Mouse (Mus musculus) hindbrain, embryonic 13.5 days (tissue): ENCODE results near the gene Tmem47. TPM values are rescaled to one million over a fixed set of nuclear protein-coding genes. Genes with fewer than 3 reads are reported as not detected.

Source experiments
- ATAC-seq: fragments of 200-750 bp; cut with Nextera tagmentation; 2 replicates; pipeline ENCODE4 v1.8.0; 2017; ENCODE audit warnings: moderate TSS enrichment; ENCODE audit not compliant: low FRiP score
- H3K27ac ChIP-seq: fragments of 300-500 bp; sonication (generic); 2 replicates; pipeline ENCODE4 v1.5.1; 2015; ENCODE audit warnings: inconsistent platforms, mild to moderate bottlenecking, moderate library complexity
- H3K27me3 ChIP-seq: fragments of 300-500 bp; sonication (generic); 2 replicates; pipeline ENCODE4 v1.6.1; 2015; ENCODE audit warnings: mild to moderate bottlenecking, inconsistent platforms
- H3K36me3 ChIP-seq: fragments of 300-500 bp; sonication (generic); 2 replicates; pipeline ENCODE4 v1.6.1; 2015; ENCODE audit warnings: mild to moderate bottlenecking, inconsistent platforms
- H3K4me1 ChIP-seq: fragments of 300-500 bp; sonication (generic); replicated peaks from 2 replicates; pipeline ENCODE4 v1.6.1; 2015; ENCODE audit warnings: inconsistent platforms
- H3K4me2 ChIP-seq: fragments of 300-500 bp; sonication (generic); 2 replicates; pipeline ENCODE4 v1.6.1; 2015; ENCODE audit warnings: inconsistent platforms, mild to moderate bottlenecking, moderate library complexity
- H3K4me3 ChIP-seq: fragments of 300-500 bp; sonication (generic); 2 replicates; pipeline ENCODE4 v1.5.1; 2015; ENCODE audit warnings: mild to moderate bottlenecking, inconsistent platforms
- H3K9ac ChIP-seq: fragments of 300-500 bp; sonication (generic); 2 replicates; pipeline ENCODE4 v1.6.1; 2015; ENCODE audit warnings: mild to moderate bottlenecking, inconsistent platforms
- H3K9me3 ChIP-seq: fragments of 300-500 bp; sonication (generic); 2 replicates; pipeline ENCODE4 v1.6.1; 2016; ENCODE audit warnings: inconsistent platforms
- WGBS: fragments of 180-500 bp; shearing (Covaris S2); methylation state at CpG from one replicate; pipeline ENCODE4 v1.1.7; 2015; 5-methylcytosine and 5-hydroxymethylcytosine counted together
- polyA plus RNA-seq: library from polyadenylated mRNA; unstranded; fragments of >200 nt; fragmentation: Nextera tagmentation; extraction: Ambion mirVana; gene quantifications from 2 replicates; pipeline ENCODE4 v1.2.1, GENCODE M21; 2015

Gene Tmem47
- 15.6 and 17.3 TPM in 2 replicates for polyA plus RNA-seq

DNA sequence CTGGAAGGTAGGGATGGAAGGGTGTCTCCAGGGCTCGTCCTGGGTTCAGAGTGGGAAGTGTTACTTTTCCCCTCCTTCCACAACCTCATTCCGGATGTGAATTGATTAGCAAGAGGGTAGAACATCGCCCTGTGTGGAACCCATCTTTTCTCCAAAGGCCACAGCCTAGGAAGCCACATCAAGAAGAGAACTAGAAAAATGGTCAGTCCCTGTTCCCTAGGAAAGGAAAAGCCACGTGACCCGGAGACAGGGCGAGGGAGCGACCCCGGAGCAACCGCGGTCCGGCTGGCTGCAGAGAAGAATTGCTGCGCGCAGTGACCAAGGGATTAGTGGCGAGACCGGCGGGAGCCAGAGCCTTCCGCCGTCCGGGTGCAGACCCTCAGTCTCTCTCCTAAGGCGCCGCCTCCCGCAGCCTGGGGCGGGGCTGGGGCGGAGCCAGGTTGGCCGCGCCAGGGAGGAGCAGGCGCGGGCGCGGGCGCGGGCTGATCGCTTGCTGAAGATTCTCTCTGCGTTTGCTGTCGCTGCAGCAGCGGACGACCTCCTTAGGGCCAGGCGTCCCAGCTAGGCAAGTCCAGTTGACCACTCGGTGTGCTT is at the start of gene Tmem47:
Gene Tmem47 (plus strand): TSS at position 489 of the 594 bp plus-strand sequence.
- peak within 1 kb of the TSS; percentile 58 for H3K4me2 ChIP-seq
- no peaks in the 10 kb centered on the region for H3K4me1 ChIP-seq
- H3K9ac ChIP-seq, result peak within 1 kb of the TSS; percentile 80
- H3K27ac ChIP-seq, result peak within 1 kb of the TSS; percentile 84
- no peaks in the 10 kb centered on the region for H3K36me3 ChIP-seq
- peak; percentile 95 for ATAC-seq
- no peaks in the 10 kb centered on the region for H3K27me3 ChIP-seq
- peak within 1 kb of the TSS; percentile 64 for H3K4me3 ChIP-seq
- WGBS, result 11% methylated on average over 23 of the region's 39 CpGs
- H3K9me3 ChIP-seq, result no peaks in the 10 kb centered on the region

DNA sequence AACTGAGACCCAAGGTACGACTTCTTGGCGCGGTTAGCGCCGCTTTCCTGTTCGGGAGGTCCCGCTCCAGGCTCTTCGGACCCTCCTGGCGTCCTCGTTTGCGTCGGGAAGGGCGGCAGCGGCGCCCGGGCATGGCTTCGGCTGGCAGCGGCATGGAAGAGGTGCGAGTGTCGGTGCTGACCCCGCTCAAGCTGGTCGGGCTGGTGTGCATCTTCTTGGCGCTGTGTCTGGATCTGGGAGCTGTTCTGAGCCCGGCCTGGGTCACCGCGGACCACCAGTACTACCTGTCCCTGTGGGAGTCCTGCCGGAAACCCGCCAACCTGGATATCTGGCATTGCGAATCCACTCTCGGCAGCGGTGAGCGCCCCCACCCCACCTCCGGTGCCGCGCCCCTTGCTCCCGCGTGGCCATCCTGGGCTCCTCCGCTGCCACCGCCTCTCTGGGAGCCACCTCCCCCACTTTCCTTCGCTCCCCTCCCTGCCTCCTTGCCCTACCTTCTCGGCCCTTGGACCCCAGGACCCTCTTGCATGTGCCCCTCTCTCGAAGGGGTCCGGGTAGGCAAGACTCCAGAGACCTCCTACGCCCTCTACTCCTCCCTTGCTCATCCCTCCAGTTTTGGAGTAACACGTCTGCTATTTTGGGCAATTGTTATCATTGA is 435 bp downstream of the Tmem47 start:
- H3K4me1 ChIP-seq, result no peaks in the 10 kb centered on the region
- 4% methylated on average over 29 of the region's 45 CpGs for WGBS
- peak overlapping the region; percentile 58 for H3K4me2 ChIP-seq
- H3K27ac ChIP-seq, result peak overlapping the region; percentile 84
- peak overlapping the region; percentile 64 for H3K4me3 ChIP-seq
- H3K9me3 ChIP-seq, result no peaks in the 10 kb centered on the region
- H3K27me3 ChIP-seq, result no peaks in the 10 kb centered on the region
- peak; percentile 68 for ATAC-seq
- H3K9ac ChIP-seq, result peak overlapping the region; percentile 80
- no peaks in the 10 kb centered on the region for H3K36me3 ChIP-seq

DNA sequence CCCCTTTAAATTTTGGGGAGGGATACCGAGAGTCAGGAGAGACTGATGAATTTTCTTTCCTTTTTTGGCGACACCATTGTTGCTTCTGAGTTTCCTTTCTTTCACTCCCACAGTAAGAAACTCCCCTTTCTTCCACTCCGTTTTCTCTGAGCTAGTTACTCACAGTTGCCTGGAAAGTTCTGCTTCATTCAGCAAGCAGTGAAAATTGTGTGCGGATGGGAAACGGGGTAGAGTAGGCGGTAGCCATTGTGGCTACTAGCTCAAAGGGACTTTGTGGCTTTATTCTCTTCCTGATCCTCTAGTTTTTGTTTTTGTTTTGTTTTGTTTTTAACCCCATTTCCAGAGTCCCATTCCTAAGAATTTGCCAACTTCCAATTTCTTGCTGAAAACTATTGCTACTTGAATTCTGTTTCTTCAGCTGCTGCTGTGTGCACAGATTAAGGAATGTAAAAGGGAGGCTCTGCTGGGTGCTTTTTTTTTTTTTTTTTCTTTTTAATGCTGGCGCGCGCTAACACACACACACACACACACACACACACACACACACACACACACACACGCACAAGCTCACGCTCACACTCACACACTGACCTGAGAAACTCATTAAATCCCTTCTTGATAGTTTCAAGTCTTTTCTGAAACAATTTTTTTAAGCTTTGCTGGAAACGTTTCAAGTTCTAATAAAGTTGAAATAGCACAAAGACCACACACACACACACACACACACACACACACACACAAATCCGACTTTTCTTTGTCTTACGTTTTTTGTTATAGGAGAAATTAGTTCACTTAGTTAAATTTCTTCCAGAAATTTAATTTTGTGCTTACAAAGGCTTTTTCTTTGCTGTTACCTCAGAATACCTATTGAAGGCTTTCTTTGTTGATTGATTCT is 1.5 kb downstream of the Tmem47 start:
- Histone ChIP-seq H3K4me1 (no peaks in the 10 kb centered on the region), H3K36me3 (no peaks in the 10 kb centered on the region), H3K4me3 (peak overlapping the region; percentile 64), H3K9me3 (no peaks in the 10 kb centered on the region), H3K9ac (peak overlapping the region; percentile 80), H3K4me2 (peak overlapping the region; percentile 58), H3K27me3 (no peaks in the 10 kb centered on the region), H3K27ac (peak overlapping the region; percentile 84)
- WGBS, result 10% methylated on average over 13 of the region's 14 CpGs
- ATAC-seq, result no peak

DNA sequence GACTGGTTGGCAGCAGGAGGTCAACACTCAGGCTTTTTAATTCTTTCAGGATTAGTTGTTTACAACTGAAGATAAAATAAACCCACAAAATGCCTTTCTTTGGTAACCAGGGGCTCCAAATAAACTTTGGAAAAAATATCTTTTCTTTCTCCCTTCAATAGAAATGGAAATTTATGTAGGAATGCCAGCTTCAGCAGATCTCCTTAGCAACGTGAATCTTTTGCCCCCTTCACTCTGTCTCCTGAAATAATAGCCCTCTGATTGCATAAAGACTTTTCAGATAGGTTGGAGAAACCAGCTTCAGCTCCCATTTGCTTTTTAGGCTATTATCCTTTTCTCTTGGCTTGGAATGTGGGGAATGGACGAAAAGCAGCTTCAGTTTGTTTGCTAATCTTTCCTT is 2.2 kb downstream of the Tmem47 start:
- no peaks in the 10 kb centered on the region for H3K36me3 ChIP-seq
- peak overlapping the region; percentile 40; the same call in 1 of the 2 replicates for H3K9ac ChIP-seq
- no peaks in the 10 kb centered on the region for H3K27me3 ChIP-seq
- peak overlapping the region; percentile 58 for H3K4me2 ChIP-seq
- no peak for ATAC-seq
- no peaks in the 10 kb centered on the region for H3K9me3 ChIP-seq
- no peaks in the 10 kb centered on the region for H3K4me1 ChIP-seq
- peak overlapping the region; percentile 64 for H3K4me3 ChIP-seq
- H3K27ac ChIP-seq, result no peak overlapping the region
- WGBS, result 8% methylated on average over 2 of the region's 2 CpGs

DNA sequence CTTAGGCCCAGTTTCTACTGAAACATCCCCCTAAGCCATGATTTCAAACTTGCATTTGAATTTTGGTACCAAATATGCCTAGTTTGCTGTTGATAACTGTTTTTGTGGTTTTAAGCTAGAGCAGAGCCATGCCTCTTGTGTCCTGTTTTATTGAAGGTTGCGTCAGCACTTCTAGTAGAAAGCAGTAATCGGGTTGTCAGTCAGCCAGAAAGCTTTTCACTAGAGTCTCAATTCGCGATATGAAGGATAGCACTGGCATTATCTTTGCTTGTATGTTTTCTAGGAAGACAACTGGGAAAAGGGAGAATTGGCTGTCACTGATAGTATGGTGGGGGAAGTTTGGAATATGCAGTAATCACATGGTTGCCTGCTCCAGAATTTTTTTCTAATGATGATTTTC is 3.3 kb downstream of the Tmem47 start:
- Histone ChIP-seq H3K36me3 (no peaks in the 10 kb centered on the region), H3K27ac (no peak overlapping the region), H3K27me3 (no peaks in the 10 kb centered on the region), H3K9ac (no peak overlapping the region), H3K4me2 (peak overlapping the region; percentile 58), H3K4me1 (no peaks in the 10 kb centered on the region), H3K4me3 (peak overlapping the region; percentile 64), H3K9me3 (no peaks in the 10 kb centered on the region)
- 23% methylated on average over 4 of the region's 4 CpGs for WGBS
- ATAC-seq, result no peak

DNA sequence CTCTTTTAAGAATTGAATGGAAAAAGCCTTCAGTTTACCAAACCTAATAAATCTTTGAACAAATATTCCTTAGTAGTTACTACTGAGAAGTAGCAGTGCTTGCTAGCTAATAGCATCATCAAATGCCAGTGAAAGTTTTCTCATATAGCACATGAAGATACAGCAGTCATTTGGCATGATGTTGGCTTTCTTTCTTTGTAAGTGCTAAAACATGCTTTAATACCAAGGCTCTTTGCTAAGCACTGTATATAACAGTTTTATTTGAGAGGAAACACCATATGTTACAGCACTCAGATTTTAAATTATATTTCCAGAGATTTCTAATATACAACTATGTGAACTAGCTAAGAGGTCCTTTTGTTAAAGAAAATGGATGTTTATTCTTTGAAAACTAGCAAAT is 8.0 kb downstream of the Tmem47 start:
- ATAC-seq, result no peak
- H3K4me3 ChIP-seq, result no peak overlapping the region

DNA sequence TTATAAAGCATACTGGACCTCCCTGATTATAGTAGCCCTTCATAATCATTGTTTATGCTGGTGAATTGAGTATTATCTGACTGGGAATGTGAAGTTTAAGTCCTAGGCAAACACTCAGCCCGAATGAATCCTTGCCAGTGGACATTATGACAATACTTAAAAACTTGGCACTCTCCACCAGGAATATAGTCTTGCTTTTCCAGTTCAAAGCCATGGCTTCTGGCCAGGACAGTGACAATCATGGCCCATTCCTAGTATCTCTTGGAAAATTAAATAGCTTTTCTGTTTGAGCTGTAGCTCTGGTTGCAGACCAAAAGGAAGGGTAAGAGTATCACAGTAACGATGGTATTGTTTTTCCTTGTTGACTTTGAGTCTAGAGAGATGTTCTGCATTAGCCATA is 10.5 kb downstream of the Tmem47 start:
- no peaks in the 10 kb centered on the region for H3K36me3 ChIP-seq
- H3K9me3 ChIP-seq, result no peaks in the 10 kb centered on the region
- H3K4me1 ChIP-seq, result no peaks in the 10 kb centered on the region
- 74% methylated on average over 2 of the region's 2 CpGs for WGBS
- no peak overlapping the region for H3K27ac ChIP-seq
- no peak overlapping the region for H3K4me2 ChIP-seq
- no peak for ATAC-seq
- no peak overlapping the region for H3K9ac ChIP-seq
- H3K4me3 ChIP-seq, result no peak overlapping the region
- no peaks in the 10 kb centered on the region for H3K27me3 ChIP-seq

More for the DNA sequence above, 8.0 kb downstream of the Tmem47 start:
- H3K9ac ChIP-seq, result no peak overlapping the region
- H3K4me2 ChIP-seq, result no peak overlapping the region
- no peak overlapping the region for H3K27ac ChIP-seq
- H3K27me3 ChIP-seq, result no peaks in the 10 kb centered on the region
- H3K4me1 ChIP-seq, result no peaks in the 10 kb centered on the region
- no peaks in the 10 kb centered on the region for H3K9me3 ChIP-seq
- H3K36me3 ChIP-seq, result no peaks in the 10 kb centered on the region

DNA sequence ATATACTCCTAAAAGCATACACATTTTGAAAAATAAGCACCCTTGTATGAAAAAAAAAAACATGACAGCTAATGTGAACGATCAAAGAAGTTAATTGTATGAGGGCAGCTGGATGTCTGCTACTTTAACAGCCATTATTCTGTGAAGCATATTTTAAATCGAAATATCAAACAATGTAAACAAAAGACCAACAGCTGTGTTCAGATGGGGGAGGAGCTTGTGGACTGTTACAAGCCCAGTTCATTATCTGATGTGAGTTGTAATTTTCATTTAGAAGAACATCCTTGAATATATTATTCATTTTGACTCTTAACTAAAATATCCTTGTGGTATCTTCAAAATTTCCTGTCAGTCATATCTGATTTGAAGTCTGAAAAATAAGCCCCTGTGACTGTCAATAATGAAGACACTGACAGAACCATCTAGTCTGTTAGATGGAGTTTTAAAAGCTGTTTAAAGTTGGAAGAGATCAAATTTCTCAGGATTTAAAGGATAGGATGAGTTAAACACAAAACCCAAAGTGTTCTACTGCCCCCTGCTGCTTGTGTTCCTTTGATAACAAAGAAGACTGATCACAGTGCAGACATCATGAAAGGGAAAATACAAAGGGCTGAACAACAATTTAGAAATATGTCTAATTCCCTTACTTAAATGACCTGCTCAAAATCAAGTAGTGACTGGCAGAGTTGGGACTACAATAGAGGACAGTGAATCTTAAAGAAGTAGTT is 14.7 kb downstream of the Tmem47 start:
- peak; percentile 57; the same call in 1 of the 2 replicates for ATAC-seq
- no peaks in the 10 kb centered on the region for H3K9me3 ChIP-seq
- no peaks in the 10 kb centered on the region for H3K36me3 ChIP-seq
- no peak overlapping the region for H3K27ac ChIP-seq
- WGBS, result 26% methylated on average over 2 of the region's 2 CpGs
- no peaks in the 10 kb centered on the region for H3K4me1 ChIP-seq
- no peak overlapping the region for H3K4me3 ChIP-seq
- H3K4me2 ChIP-seq, result no peak overlapping the region
- H3K9ac ChIP-seq, result no peak overlapping the region
- no peaks in the 10 kb centered on the region for H3K27me3 ChIP-seq

DNA sequence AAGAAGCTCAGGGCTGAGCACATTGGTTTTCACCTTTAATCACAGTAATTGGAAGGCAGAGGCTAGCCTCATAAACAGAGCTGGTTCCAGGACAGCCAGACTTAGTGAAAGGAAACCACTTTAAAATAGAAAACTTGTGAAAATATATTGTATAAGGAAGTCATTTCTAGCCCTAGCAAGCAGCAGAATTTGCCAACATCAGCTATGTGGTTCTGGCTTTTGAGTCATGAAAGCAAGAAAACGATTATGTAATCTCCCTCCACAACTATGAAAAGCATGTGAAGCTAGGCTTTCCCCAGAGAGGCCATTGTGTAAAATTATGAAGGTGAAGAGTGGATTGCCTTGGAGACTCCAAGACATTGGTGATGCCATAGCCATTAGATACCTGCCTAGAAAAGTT is 76.9 kb downstream of the Tmem47 start:
- H3K4me2 ChIP-seq, result no peak overlapping the region
- WGBS, result 75% methylated on average over 1 of the region's 1 CpGs
- H3K9me3 ChIP-seq, result no peaks in the 10 kb centered on the region
- no peaks in the 10 kb centered on the region for H3K36me3 ChIP-seq
- H3K4me3 ChIP-seq, result no peak overlapping the region
- no peaks in the 10 kb centered on the region for H3K4me1 ChIP-seq
- H3K27ac ChIP-seq, result no peak overlapping the region
- no peak overlapping the region for H3K9ac ChIP-seq
- ATAC-seq, result no peak
- H3K27me3 ChIP-seq, result no peaks in the 10 kb centered on the region
